Comparison of ENCODE assay signal across 8 mouse cellular contexts in genomic region chr12:4769333-4769723, GRCm38 (mm10). TPM values are rescaled to one million over a fixed set of nuclear protein-coding genes. Genes with fewer than 3 reads are reported as not detected.
DNase-seq lines count a peak whose midpoint lies in the region; ATAC-seq and TF ChIP-seq lines count a peak whose summit lies in the region.

No protein-coding gene starts in this region.

- peak overlapping the region; percentile 52 for H3K4me2 ChIP-seq in forebrain, embryonic 16.5 days (ENCODE audit: low read length)
- peak overlapping the region; percentile 93 for H3K4me2 ChIP-seq in liver, embryonic 15.5 days

- H3K4me3 ChIP-seq in gastrocnemius, adult 2 months: peak overlapping the region; percentile 86
- peak overlapping the region; percentile 81 for H3K4me3 ChIP-seq in forebrain, embryonic 16.5 days (replicated peaks; ENCODE audit: low read length)
- H3K4me3 ChIP-seq in liver, embryonic 15.5 days (replicated peaks): peak overlapping the region; percentile 79

- 16% methylated on average over 13 of the region's 13 CpGs for WGBS in forebrain, embryonic 16.5 days
- 17% methylated on average over 13 of the region's 13 CpGs for WGBS in liver, embryonic 15.5 days (ENCODE audit: insufficient replicate concordance)

- H3K27me3 ChIP-seq in forebrain, embryonic 16.5 days (replicated peaks; ENCODE audit: control insufficient read depth, insufficient read depth, low read length): no peaks in the 10 kb centered on the region
- no peaks in the 10 kb centered on the region for H3K27me3 ChIP-seq in liver, embryonic 15.5 days

- peak overlapping the region; percentile 94 for H3K9ac ChIP-seq in forebrain, embryonic 16.5 days (replicated peaks; ENCODE audit: low read depth, low read length)
- H3K9ac ChIP-seq in liver, embryonic 15.5 days: peak overlapping the region; percentile 88

- intact Hi-C loops in gastrocnemius, adult 2 months (cut with DNase I): loop anchor here (5.0 to 10.0 kb wide), 2 partner anchors 95 to 197 kb away; no protein-coding TSS in a partner anchor
- intact Hi-C loops in gastrocnemius, postnatal 36 days (cut with DNase I): loop anchor here (5.0 kb wide), 1 partner anchor 197 kb away; no protein-coding TSS in a partner anchor
- intact Hi-C loops in left cerebral cortex, postnatal 25 days (cut with DNase I): loop anchor here (2.0 to 5.0 kb wide), 4 partner anchors 48 to 197 kb away; partner anchors contain the start of genes Sf3b6 and Wdcp

- no peak for TF ChIP-seq CTCF in gastrocnemius, adult 2 months (IDR thresholded peaks at IDR 0.05)

- no peaks in the 10 kb centered on the region for H3K9me3 ChIP-seq in forebrain, embryonic 16.5 days (ENCODE audit: control insufficient read depth, low read length)
- no peaks in the 10 kb centered on the region for H3K9me3 ChIP-seq in liver, embryonic 15.5 days (replicated peaks)

- DNase-seq in gastrocnemius, adult 2 months: no peak
- no peak for DNase-seq in gastrocnemius, postnatal 36 days
- no peak for DNase-seq in MN1 (ENCODE audit: low spot score)
- DNase-seq in frontal cortex, postnatal 36 days (ENCODE audit: low spot score in 2 of 2): no peak
- DNase-seq in left cerebral cortex, postnatal 25 days (ENCODE audit: low spot score in 2 of 2): no peak

- peaks cover 6% of the 10 kb centered on the region for H3K4me1 ChIP-seq in forebrain, embryonic 16.5 days (replicated peaks; ENCODE audit: control insufficient read depth, insufficient read depth, low read length)
- H3K4me1 ChIP-seq in liver, embryonic 15.5 days (replicated peaks): peaks cover 12% of the 10 kb centered on the region

- peak; percentile 10 for ATAC-seq in CD4-positive, CD25-positive, alpha-beta regulatory T cell, adult 4 months
- no peak; the same call in 1 of the 2 replicates for ATAC-seq in forebrain, embryonic 16.5 days
- ATAC-seq in liver, embryonic 15.5 days (ENCODE audit: insufficient read depth): peak; percentile 11; the same call in 1 of the 2 replicates

- H3K36me3 ChIP-seq in forebrain, embryonic 16.5 days (ENCODE audit: control insufficient read depth, insufficient read depth): no peaks in the 10 kb centered on the region
- H3K36me3 ChIP-seq in liver, embryonic 15.5 days (replicated peaks): no peaks in the 10 kb centered on the region

- H3K27ac ChIP-seq in gastrocnemius, adult 2 months: peak overlapping the region; percentile 91
- peak overlapping the region; percentile 98 for H3K27ac ChIP-seq in forebrain, embryonic 16.5 days (ENCODE audit: low read length)
- 0 out of 2 replicates have a peak overlapping the region, but pooled peaks have one; percentile 77 for H3K27ac ChIP-seq in liver, embryonic 15.5 days (replicated peaks)

RNA-seq across cellular contexts. Expression of gene Fam228b, which starts 0.3 kb away (rescaled TPM):
- 10 to 100 TPM in 1 of 2 experiments, 1 to 10 TPM in 1; 7.3 to 12.0 TPM for total RNA-seq in gastrocnemius, adult 2 months (2021)
- total RNA-seq in gastrocnemius, postnatal 36 days (2021): 1 to 10 TPM; 3.8 to 5.5 TPM
- polyA plus RNA-seq in CD4-positive, CD25-positive, alpha-beta regulatory T cell, adult 4 months (2017; shearing (Covaris generic)): 1 to 10 TPM in 1 of 2 experiments, not detected in 1; 1.3 TPM
- polyA plus RNA-seq in forebrain, embryonic 16.5 days (2015; fragmentation: Nextera tagmentation; extraction: Ambion mirVana): 5.1 and 6.7 TPM in 2 replicates
- 0.53 and 0.55 TPM in 2 replicates for polyA plus RNA-seq in liver, embryonic 15.5 days (2015; fragmentation: Nextera tagmentation; extraction: Ambion mirVana)
- total RNA-seq in left cerebral cortex, postnatal 25 days (2021): 10 to 100 TPM; 13.8 to 22.5 TPM

RNA-seq across cellular contexts. Expression of gene Pfn4, which starts 0.5 kb away (rescaled TPM):
- total RNA-seq in gastrocnemius, adult 2 months (2021): 1 to 10 TPM; 1.0 to 2.1 TPM
- total RNA-seq in gastrocnemius, postnatal 36 days (2021): 1 to 10 TPM; 1.4 to 1.5 TPM
- polyA plus RNA-seq in CD4-positive, CD25-positive, alpha-beta regulatory T cell, adult 4 months (2017; shearing (Covaris generic)): 1 to 10 TPM in 1 of 2 experiments, under 1 TPM in 1; 0.62 to 2.0 TPM
- polyA plus RNA-seq in forebrain, embryonic 16.5 days (2015; fragmentation: Nextera tagmentation; extraction: Ambion mirVana): 11.3 and 12.5 TPM in 2 replicates
- polyA plus RNA-seq in liver, embryonic 15.5 days (2015; fragmentation: Nextera tagmentation; extraction: Ambion mirVana): 0.46 and 0.50 TPM in 2 replicates
- total RNA-seq in left cerebral cortex, postnatal 25 days (2021): 10 to 100 TPM in 1 of 2 experiments, 1 to 10 TPM in 1; 9.9 to 12.2 TPM

RNA-seq across cellular contexts. Expression of gene Fam228a, which starts 31.1 kb away (rescaled TPM):
- under 1 TPM; 0.17 to 0.18 TPM for total RNA-seq in gastrocnemius, adult 2 months (2021)
- not detected for total RNA-seq in gastrocnemius, postnatal 36 days (2021)
- polyA plus RNA-seq in CD4-positive, CD25-positive, alpha-beta regulatory T cell, adult 4 months (2017; shearing (Covaris generic)): under 1 TPM; 0.47 to 0.80 TPM
- 0.73 and 1.0 TPM in 2 replicates for polyA plus RNA-seq in forebrain, embryonic 16.5 days (2015; fragmentation: Nextera tagmentation; extraction: Ambion mirVana)
- polyA plus RNA-seq in liver, embryonic 15.5 days (2015; fragmentation: Nextera tagmentation; extraction: Ambion mirVana): 0.08 TPM in 1 of 2 replicates, not detected in the other
- total RNA-seq in left cerebral cortex, postnatal 25 days (2021): 1 to 10 TPM; 2.2 to 2.6 TPM

RNA-seq across cellular contexts. Expression of gene Sf3b6, which starts 48.0 kb away (rescaled TPM):
- 10 to 100 TPM; 24.0 to 37.0 TPM for total RNA-seq in gastrocnemius, adult 2 months (2021)
- total RNA-seq in gastrocnemius, postnatal 36 days (2021): 10 to 100 TPM; 24.8 to 31.4 TPM
- polyA plus RNA-seq in CD4-positive, CD25-positive, alpha-beta regulatory T cell, adult 4 months (2017; shearing (Covaris generic)): 100 to 1,000 TPM; 182 to 365 TPM
- polyA plus RNA-seq in forebrain, embryonic 16.5 days (2015; fragmentation: Nextera tagmentation; extraction: Ambion mirVana): 233 and 243 TPM in 2 replicates
- polyA plus RNA-seq in liver, embryonic 15.5 days (2015; fragmentation: Nextera tagmentation; extraction: Ambion mirVana): 72.0 and 89.1 TPM in 2 replicates
- total RNA-seq in left cerebral cortex, postnatal 25 days (2021): 10 to 100 TPM; 80.9 to 86.2 TPM
